Mouse (Mus musculus): ENCODE results near the gene Gm20696. TPM values are rescaled to one million over a fixed set of nuclear protein-coding genes. Genes with fewer than 3 reads are reported as not detected.

The Gm20696 gene
- total RNA-seq, 1 experiment from 2014 or later, result 6.0 TPM

- no peak for DNase-seq
Measured at GRCm38 (mm10) chr6:99665457-99666317, 910 bp downstream of the Gm20696 start.

DNA sequence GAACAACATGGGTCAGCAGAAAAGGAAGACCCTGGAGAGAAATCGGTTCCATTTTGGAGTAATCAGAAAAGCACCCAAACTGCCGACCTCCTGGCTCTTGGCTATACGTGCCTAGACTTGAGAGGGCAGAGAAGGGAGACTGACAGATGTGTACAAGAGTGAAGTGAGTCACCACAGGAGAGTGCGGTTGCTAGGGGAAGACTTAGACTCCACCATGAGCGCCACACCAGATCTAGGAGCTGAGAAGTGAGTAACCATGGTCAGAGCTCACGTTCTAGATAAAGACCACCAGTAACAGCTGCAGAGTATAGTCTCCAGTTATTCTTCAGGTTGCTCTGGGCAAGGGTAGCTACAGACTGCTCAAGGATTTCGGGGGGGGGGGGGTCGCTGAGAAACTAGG is 3.4 kb downstream of the Gm20696 start:
- DNase-seq, result no peak

GRCm38 (mm10) chr6:99660443-99660842 is 6.2 kb downstream of the Gm20696 start:
- no peak for DNase-seq

GRCm38 (mm10) chr6:99658586-99658985 is 8.0 kb downstream of the Gm20696 start:
- DNase-seq, result no peak

DNA sequence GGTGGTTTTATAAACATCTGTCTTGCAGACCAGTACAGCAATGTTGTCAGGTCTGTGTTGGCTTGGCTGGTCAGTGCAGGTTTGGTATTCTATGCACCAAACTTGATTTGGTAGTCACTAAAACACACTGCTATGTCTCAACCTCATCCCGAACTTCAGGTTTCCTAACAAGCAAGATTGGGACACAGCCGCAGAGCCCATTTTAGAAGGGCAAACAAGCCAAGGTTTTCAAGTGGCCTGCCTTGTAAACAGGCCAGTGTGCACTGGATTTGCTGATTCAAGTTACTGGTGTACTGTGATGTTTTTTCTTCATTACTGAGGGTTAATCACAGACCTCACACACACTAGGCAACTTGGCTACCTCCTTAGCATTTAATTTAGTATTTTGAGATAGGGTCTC is 10.5 kb downstream of the Gm20696 start:
- DNase-seq, result no peak

GRCm38 (mm10) chr6:99655488-99655887 is 11.1 kb downstream of the Gm20696 start:
- DNase-seq, result no peak

GRCm38 (mm10) chr6:99654343-99654742 is 12.3 kb downstream of the Gm20696 start:
- DNase-seq, result no peak

GRCm38 (mm10) chr6:99652341-99652740 is 14.3 kb downstream of the Gm20696 start:
- DNase-seq, result no peak

- DNase-seq, result no peak
Measured at GRCm38 (mm10) chr6:99649307-99649706, 17.3 kb downstream of the Gm20696 start.

GRCm38 (mm10) chr6:99646344-99646743 is 20.3 kb downstream of the Gm20696 start:
- no peak for DNase-seq

- DNase-seq, result no peak
Measured at GRCm38 (mm10) chr6:99644876-99645275, 21.7 kb downstream of the Gm20696 start.

DNA sequence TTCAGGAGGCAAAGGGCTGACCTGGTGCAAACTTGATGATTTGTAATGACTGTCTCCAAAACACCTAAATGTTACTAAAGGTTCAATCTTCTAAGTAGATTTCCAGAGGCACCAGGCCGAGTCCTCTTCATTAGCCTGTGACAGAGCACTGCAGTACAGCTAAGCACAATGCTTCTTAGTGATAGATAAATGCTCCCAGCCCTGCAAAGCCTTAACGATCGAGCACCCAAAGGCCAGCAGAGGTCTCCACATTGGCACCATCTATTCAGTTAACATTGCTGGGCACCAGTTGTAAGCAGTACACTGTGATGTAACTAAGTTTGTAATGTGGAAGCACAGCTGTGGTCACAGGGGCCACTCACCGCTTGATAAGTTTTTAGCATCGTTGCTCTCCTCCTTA is 22.2 kb downstream of the Gm20696 start:
- no peak for DNase-seq

DNA sequence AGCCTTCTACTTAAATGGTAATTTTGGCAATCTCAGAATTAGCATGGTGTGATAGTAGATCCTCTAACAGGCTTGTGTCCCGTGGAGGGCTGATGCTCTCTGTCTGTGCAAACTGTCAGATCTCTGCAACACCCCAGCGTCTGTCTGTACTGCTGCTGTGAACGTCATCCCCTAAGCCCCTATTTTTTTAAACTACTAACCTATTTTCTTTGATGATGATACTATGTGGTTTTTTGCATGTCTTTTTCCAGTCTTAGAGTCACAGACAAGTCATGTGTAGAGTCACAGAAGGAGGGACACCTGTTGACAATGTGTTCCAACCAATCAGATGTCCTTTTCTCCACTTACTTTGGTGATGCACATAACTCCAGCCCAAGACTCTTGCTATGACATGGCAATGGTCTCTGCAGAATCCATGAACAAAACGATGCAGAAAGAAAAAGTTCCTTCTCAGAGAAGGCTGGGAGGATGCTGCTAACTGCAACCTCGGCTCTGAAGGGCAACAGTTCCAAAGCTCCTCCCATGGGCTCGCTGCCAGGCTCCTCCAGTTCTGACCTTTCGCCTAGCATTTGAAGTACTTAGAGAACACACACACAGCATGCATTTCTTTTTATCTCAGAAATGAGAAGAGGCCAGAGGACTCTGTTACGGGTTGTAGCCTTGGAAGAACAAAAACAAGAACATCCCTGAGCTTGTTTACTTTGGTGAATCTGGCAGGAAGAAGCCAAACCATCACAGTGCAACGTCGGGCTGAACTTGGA is 23.0 kb downstream of the Gm20696 start:
- DNase-seq, result peak; percentile 80

DNA sequence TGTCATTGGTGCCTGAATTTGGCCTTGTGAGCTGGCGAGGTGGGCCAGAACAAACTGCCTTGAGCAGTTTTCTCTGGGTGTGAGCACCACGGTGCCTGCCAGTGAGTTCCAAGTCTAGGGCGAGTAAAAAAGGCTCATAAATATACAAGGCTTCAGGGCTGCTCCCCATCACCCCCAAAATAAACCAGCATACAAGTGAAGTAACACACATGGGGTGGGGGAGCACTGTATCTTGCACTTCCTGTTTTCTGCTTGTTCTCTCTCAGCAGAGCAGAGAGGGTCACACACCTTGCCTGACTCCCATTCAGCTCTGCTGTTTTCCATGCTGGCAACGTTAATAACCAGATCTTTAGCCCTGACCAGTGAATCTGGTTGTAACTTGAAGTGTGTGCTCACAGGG is 29.1 kb downstream of the Gm20696 start:
- no peak for DNase-seq

GRCm38 (mm10) chr6:99636801-99637200 is 29.8 kb downstream of the Gm20696 start:
- DNase-seq, result no peak

DNA sequence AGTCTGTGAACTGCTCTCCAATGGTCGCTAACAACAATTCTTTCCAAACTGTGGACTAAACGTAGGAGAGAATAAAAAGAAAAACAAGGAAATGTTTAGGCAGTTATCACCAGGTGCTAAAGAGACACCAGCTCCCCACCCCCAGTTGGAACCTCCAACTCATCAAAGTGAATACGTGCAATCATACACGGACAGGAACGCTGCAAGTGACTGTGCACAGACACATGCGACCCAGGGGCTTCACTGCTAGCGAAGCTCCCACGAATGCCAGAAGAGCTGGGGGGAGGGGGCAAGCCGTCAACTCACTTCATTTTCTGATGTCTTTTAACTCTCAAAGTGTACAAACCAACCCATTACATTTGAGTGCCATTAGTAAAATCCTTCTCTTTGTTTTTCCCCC is 30.5 kb downstream of the Gm20696 start:
- no peak for DNase-seq

DNA sequence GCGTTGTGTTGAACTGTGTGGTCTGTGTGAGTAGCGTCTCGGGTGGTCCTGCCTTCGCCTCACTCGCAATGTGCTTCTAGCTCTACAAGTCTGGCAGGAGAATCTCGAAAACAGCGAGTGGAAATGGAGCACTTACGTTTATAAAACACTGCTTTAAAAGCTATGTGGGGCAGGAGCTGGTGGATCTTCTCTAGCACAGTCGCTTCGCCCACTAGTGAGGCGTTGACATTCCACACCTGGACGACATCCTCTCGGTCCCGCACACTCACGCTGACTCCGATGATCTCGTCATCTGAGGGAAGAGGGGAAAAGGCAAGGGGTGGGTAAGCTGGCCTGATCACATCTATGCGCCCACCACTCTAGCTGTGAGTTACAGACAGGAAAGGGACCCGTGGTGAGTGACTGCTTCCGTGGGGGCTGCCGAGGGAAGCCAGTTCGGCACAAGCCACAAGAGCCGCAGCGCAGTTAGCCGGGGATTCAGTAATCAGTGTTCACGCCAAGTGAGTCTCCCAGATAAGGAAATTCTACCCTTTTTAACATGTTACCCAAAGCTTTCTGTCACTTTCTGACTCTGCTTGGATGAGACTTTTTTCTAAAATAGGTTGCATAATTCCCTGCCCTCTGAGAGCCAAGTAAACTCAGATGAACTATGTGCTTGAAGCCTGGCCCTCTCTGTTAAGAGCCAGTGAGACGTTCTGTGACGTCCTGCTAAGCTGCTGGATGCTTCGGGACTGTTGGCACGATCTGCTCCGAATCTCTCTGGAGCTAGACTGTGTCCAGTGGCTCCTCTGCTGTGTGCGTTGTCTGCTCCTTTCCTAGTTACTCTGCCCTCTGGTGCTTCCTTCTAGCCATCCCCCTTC is 34.2 kb downstream of the Gm20696 start:
- DNase-seq, result no peak

DNA sequence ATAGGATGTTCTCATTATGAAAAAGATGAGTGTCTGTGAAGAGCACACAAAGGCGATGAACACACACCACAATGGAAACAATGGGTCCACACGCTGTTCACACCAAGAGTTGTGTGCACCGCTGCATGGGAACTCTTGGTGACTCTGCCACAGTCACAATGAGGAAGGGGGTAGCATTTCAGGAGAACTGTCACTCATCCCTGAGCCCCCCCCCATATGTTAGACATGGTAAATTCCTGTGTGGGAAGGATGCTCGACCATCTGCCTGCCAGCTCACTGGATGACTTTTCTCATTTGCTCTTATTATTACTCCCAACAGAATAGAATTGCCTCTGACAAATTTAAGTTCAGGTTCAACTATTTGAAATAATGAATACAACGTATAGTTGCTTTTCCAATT is 35.0 kb downstream of the Gm20696 start:
- no peak for DNase-seq

- DNase-seq, result no peak
Measured at GRCm38 (mm10) chr6:99629726-99630458, 36.7 kb downstream of the Gm20696 start.

DNA sequence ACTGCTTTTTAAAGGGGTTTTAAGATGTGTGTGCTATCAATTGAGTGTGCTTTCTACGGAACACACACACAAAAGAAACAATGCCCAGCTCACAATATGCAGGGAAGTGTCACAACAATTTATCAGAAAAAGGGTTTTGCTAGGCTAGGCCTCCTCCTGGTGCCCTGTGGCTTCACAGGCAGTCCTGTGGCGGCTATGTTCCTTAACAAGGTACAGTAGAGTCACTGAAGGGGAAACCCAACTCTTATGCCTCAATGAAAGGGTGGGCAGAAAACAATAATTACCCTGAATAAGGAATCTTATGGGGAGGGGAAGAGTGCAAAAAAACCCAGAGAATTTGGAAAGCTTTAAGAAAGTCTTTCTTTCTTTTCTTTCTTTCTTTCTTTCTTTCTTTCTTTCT is 40.2 kb downstream of the Gm20696 start:
- DNase-seq, result no peak

GRCm38 (mm10) chr6:99625803-99626202 is 40.8 kb downstream of the Gm20696 start:
- no peak for DNase-seq

GRCm38 (mm10) chr6:99625306-99625705 is 41.3 kb downstream of the Gm20696 start:
- no peak for DNase-seq

Measured in adrenal gland, postnatal 25 days (tissue).